Mouse (Mus musculus) liver, embryonic 15.5 days (tissue): ENCODE measurements around the gene Aldh8a1. TPM values are rescaled to one million over a fixed set of nuclear protein-coding genes. Genes with fewer than 3 reads are reported as not detected.
A peak's percentile ranks its signal among the peaks of the same experiment; 100 is the strongest.
"Not testable (repeated sequence)": the region's sequence is repeated elsewhere in the genome, so short reads cannot be mapped to it uniquely, and the experiment has no call there.

Experiments
- ATAC-seq: fragments of 200-750 bp; cut with Nextera tagmentation; 2 replicates; pipeline ENCODE4 v1.8.0; 2017; ENCODE audit warnings: moderate number of reproducible peaks, mild to moderate bottlenecking, moderate library complexity; ENCODE audit not compliant: insufficient read depth
- H3K27ac ChIP-seq: fragments of 300-500 bp; sonication (generic); replicated peaks from 2 replicates; pipeline ENCODE4 v1.5.1; 2015; ENCODE audit warnings: mild to moderate bottlenecking, inconsistent platforms
- H3K27me3 ChIP-seq: fragments of 300-500 bp; sonication (generic); 2 replicates; pipeline ENCODE4 v1.6.1; 2015; ENCODE audit warnings: mild to moderate bottlenecking, inconsistent platforms
- H3K36me3 ChIP-seq: fragments of 300-500 bp; sonication (generic); replicated peaks from 2 replicates; pipeline ENCODE4 v1.6.1; 2015; ENCODE audit warnings: moderate library complexity, mild to moderate bottlenecking, inconsistent platforms
- H3K4me1 ChIP-seq: fragments of 300-500 bp; sonication (generic); replicated peaks from 2 replicates; pipeline ENCODE4 v1.6.1; 2015; ENCODE audit warnings: inconsistent platforms
- H3K4me2 ChIP-seq: fragments of 300-500 bp; sonication (generic); 2 replicates; pipeline ENCODE4 v1.6.1; 2015; ENCODE audit warnings: moderate library complexity, mild to moderate bottlenecking, inconsistent platforms
- H3K4me3 ChIP-seq: fragments of 300-500 bp; sonication (generic); replicated peaks from 2 replicates; pipeline ENCODE4 v1.5.1; 2015; ENCODE audit warnings: mild to moderate bottlenecking, inconsistent platforms
- H3K9ac ChIP-seq: fragments of 300-500 bp; sonication (generic); 2 replicates; pipeline ENCODE4 v1.6.1; 2015; ENCODE audit warnings: moderate library complexity, mild to moderate bottlenecking, inconsistent platforms
- H3K9me3 ChIP-seq: fragments of 300-500 bp; sonication (generic); replicated peaks from 2 replicates; pipeline ENCODE4 v1.6.1; 2016; ENCODE audit warnings: inconsistent platforms
- WGBS: fragments of 180-500 bp; shearing (Covaris S2); methylation state at CpG from one replicate; pipeline ENCODE4 v1.1.7; 2015; ENCODE audit warnings: mixed read lengths; ENCODE audit not compliant: insufficient replicate concordance; 5-methylcytosine and 5-hydroxymethylcytosine counted together
- polyA plus RNA-seq: library from polyadenylated mRNA; unstranded; fragments of >200 nt; fragmentation: Nextera tagmentation; extraction: Ambion mirVana; gene quantifications from 2 replicates; pipeline ENCODE4 v1.2.1, GENCODE M21; 2015

Aldh8a1 gene
- polyA plus RNA-seq, 1 experiment from 2014 or later = 33.8 TPM

DNA sequence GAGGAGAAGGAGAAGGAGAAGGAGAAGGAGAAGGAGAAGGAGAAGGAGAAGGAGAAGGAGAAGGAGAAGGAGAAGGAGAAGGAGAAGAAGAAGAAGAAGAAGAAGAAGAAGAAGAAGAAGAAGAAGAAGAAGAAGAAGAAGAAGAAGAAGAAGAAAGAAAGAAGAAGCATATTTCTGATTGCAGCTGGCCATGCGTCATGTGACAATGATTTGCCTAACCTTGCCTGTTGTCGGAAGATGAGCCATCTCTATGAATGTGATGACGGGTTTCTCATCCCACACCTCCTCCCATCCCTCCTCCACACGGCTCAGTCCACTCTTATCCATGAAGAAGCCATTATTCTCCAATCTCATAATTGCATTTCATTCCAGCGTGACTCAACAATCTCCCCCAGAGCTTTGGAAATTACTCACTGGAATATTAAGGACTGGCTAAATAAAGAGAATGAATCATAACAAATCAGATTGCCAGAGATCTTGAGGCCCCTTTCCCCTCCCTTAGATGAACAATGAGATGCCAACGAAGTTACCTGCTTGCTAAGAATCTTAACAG lies 21.9 kb downstream of the Aldh8a1 start:
- ATAC-seq, H3K27ac ChIP-seq, H3K9me3 ChIP-seq, H3K4me2 ChIP-seq, H3K4me1 ChIP-seq, H3K9ac ChIP-seq, H3K4me3 ChIP-seq, H3K27me3 ChIP-seq, H3K36me3 ChIP-seq: not testable (repeated sequence)
- WGBS = 60% methylated on average over 6 of the region's 6 CpGs

DNA sequence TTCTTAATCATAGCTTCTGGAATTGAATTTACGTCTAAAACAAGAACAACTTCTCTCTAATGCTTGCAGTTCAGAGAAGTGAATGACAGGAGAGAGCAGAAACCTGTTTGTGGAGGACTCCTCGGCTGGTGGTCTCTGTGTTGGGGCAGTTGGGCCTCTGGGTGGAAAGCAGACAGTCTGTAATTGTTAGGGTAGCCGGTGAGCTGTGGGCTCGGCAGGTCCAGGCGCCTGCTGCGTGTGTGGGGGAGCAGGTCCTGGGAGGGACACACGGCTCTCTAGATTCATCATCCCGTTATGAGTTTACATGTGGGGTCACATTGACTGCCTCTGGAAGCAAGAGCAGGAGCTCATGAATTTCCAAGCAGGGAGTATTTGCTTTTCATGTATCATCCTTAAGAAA lies 22.5 kb downstream of the Aldh8a1 start:
- ATAC-seq = no peak
- Histone ChIP-seq H3K4me2 (no peak overlapping the region), H3K27me3 (no peaks in the 10 kb centered on the region), H3K9ac (no peak overlapping the region), H3K9me3 (no peaks in the 10 kb centered on the region), H3K4me3 (no peak overlapping the region), H3K4me1 (no peaks in the 10 kb centered on the region), H3K27ac (no peak overlapping the region), H3K36me3 (no peaks in the 10 kb centered on the region)
- 52% methylated on average over 8 of the region's 8 CpGs for WGBS

DNA sequence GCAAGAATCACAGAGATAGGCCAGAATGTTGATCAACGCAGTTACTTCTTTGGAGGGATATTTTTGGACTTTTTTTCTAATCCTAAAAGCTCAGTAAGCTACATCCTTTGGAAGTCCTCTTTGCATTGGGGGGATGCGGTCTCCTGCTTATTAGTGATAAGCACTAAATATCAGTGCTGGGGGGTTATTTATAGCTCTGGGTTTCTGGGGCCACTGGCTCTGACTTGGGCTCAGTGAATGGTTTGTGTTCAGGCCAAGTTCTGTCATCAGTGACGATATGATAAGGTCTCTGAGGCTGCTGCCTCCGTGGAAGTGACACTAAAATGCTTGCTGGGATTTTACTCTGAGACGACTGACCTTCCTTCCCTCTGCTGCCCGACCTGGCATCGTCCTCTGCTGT lies 22.9 kb downstream of the Aldh8a1 start:
- Histone ChIP-seq H3K4me2 (no peak overlapping the region), H3K9ac (no peak overlapping the region), H3K27ac (no peak overlapping the region), H3K27me3 (no peaks in the 10 kb centered on the region), H3K36me3 (no peaks in the 10 kb centered on the region), H3K9me3 (no peaks in the 10 kb centered on the region), H3K4me3 (no peak overlapping the region), H3K4me1 (no peaks in the 10 kb centered on the region)
- 21% methylated on average over 7 of the region's 7 CpGs for WGBS
- peak; percentile 65 for ATAC-seq

DNA sequence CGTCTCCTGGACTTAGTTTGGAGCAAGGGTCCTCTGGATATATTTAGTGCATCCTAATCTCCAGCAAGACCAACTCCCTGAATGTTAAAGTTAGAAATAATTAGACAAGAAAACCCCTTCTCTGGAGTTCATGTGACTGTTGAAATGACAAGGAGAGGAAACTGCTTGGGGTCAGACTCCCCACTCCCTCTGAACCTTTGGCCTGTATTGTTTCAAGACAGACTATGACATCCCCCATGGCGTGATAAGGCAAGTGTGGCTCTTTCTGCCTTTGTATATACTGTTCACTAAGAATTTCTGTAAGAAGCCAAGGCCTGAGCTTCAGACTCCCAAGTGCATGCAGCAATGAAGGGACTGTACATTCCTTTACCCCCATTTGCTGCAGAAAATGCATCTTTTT lies 23.4 kb downstream of the Aldh8a1 start:
- 39% methylated on average over 2 of the region's 2 CpGs for WGBS
- no peaks in the 10 kb centered on the region for H3K27me3 ChIP-seq
- no peaks in the 10 kb centered on the region for H3K4me1 ChIP-seq
- H3K36me3 ChIP-seq = no peaks in the 10 kb centered on the region
- H3K9me3 ChIP-seq = no peaks in the 10 kb centered on the region
- H3K4me2 ChIP-seq = no peak overlapping the region
- ATAC-seq = peak; percentile 54; the same call in 1 of the 2 replicates
- no peak overlapping the region for H3K9ac ChIP-seq
- H3K27ac ChIP-seq = no peak overlapping the region
- no peak overlapping the region for H3K4me3 ChIP-seq

DNA sequence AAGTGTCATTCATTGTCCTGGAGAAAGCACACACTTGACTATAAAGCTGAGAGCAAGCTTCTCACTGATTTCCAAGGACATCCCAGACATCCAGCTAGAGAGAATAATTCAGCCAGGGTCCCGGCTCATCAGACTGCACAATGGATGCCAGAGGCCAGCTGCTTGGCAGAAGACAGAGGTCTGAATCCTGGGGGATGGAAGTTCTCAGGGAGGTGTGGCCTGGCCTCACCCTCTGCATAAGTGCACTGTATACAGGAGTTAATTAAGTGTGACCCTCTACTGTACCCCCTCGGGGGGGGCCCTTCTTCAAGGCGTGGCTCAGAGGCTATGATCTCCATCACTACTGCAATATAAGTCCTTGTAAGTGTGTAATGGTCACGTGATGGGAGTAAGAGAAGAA lies 24.2 kb downstream of the Aldh8a1 start:
- H3K9me3 ChIP-seq = no peaks in the 10 kb centered on the region
- H3K4me2 ChIP-seq = no peak overlapping the region
- no peaks in the 10 kb centered on the region for H3K4me1 ChIP-seq
- no peak overlapping the region for H3K27ac ChIP-seq
- 52% methylated on average over 4 of the region's 4 CpGs for WGBS
- no peak overlapping the region for H3K9ac ChIP-seq
- ATAC-seq = no peak
- no peaks in the 10 kb centered on the region for H3K36me3 ChIP-seq
- no peaks in the 10 kb centered on the region for H3K27me3 ChIP-seq
- H3K4me3 ChIP-seq = no peak overlapping the region

DNA sequence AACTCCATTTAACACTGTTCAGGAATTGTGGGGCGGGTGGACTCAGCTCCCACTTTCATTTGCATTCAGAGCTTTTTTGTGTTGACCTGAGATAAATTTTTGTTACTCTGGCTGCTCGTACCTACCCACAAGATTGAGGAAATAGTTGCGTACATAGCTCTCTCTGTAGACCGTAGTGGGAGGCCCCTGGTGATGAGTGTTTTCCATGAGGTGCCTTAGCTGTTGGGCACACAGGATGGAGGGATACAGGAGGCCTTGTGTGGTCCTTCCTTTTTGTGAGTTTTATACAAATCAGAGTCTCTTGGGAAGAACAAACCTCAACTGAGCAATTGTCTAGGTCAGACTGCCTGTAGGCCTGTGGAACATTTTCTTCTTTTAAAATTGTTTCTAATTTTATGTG lies 27.7 kb downstream of the Aldh8a1 start:
- no peak for ATAC-seq
- Histone ChIP-seq H3K4me1 (no peaks in the 10 kb centered on the region), H3K9me3 (no peaks in the 10 kb centered on the region), H3K4me2 (no peak overlapping the region), H3K4me3 (no peak overlapping the region), H3K27me3 (no peaks in the 10 kb centered on the region), H3K36me3 (no peaks in the 10 kb centered on the region), H3K27ac (no peak overlapping the region), H3K9ac (no peak overlapping the region)
- 56% methylated on average over 4 of the region's 4 CpGs for WGBS

DNA sequence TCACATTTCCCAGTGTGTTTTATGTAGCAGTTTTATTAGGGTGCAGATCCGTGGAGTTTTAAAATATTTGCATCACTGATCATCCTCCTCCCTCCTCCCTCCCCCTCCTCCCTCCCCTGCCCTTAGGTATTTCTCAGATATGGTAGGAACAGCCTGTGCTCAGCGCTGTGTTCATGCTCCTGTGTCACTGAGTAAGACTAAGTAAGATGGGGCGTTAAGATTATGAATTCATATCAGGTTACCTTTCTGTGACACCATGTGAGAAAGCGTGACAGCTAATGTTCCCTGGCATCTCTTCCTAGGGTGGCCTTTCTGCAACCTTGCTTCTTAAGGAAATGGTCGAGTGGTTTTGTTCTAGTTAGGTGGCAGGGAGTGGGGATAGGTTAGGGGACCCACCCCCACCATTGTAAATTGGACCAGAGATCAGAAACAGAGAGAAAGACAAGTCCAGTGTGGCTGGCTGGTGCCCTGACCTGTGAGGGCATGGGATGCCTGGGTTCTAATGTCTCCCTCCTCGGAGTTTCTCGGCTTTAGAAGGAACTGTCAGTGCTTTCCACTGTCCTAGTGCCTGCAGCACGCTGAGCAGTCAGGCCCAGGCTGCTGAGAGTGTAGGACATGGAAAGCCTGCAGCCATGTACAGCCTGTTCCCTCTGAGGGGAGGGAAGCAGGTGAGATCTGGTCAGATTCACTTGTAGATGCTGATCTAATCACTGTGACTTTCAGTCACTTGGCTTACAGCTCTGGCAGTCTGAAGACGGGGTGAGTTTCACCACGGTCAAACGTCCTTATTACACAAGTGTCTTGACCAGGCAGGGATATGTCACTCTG lies 28.8 kb downstream of the Aldh8a1 start:
- no peaks in the 10 kb centered on the region for H3K4me1 ChIP-seq
- H3K27ac ChIP-seq = no peak overlapping the region
- ATAC-seq = no peak
- no peaks in the 10 kb centered on the region for H3K27me3 ChIP-seq
- 65% methylated on average over 11 of the region's 11 CpGs for WGBS
- H3K9me3 ChIP-seq = no peaks in the 10 kb centered on the region
- no peaks in the 10 kb centered on the region for H3K36me3 ChIP-seq
- no peak overlapping the region for H3K4me2 ChIP-seq
- H3K9ac ChIP-seq = no peak overlapping the region
- no peak overlapping the region for H3K4me3 ChIP-seq

DNA sequence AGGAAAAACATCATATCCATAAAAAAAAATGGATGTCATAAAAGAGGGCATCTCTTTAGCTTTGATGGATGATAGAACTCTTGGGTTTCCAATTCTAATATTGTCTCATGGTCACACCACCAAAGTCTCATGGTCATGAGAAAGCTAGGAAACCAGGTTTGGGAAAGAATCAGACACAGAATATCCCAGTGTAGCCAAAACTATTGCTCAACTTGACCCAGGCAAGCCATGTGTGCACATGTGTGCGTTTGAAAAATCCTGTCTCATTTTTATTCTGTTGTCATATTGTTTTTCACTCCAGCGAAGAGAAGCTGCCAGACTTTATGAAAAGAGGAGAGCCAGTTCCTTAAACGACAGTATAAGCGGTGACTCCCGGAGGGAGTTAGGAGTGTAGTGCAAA lies 33.6 kb downstream of the Aldh8a1 start:
- no peak for ATAC-seq
- 62% methylated on average over 5 of the region's 5 CpGs for WGBS
- H3K27ac ChIP-seq = no peak overlapping the region
- H3K36me3 ChIP-seq = no peaks in the 10 kb centered on the region
- H3K4me2 ChIP-seq = no peak overlapping the region
- H3K4me3 ChIP-seq = no peak overlapping the region
- no peaks in the 10 kb centered on the region for H3K4me1 ChIP-seq
- H3K9me3 ChIP-seq = no peaks in the 10 kb centered on the region
- no peaks in the 10 kb centered on the region for H3K27me3 ChIP-seq
- H3K9ac ChIP-seq = no peak overlapping the region

DNA sequence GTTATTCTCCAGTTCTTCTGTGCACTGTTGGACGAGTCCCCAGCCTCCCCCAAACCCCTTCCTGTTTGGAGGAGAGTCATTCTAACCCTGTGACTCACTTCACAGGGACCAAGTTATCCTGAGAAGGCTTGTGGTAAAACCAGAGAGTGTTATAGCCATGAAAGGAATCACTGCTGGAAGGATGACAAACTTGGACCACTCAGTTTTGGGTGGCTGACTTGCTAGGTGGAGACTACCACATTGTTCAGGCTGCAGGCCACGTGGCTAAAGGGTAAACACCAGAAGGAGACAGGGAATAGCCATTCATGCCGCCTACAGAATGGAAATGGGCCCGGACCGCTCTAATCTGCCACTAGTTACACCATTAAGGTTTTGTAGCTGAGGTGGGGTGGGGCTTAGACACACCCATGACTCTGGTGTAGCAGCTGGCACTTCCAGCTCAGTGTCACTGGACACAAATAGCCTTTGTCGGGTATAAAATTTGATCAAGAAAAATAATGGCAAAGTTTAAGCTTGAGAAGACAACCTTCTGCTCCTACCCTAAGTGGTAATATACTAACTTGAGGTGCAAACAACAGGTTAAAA lies 34.6 kb downstream of the Aldh8a1 start:
- Histone ChIP-seq H3K36me3 (no peaks in the 10 kb centered on the region), H3K4me3 (no peak overlapping the region), H3K9me3 (no peaks in the 10 kb centered on the region), H3K4me1 (no peaks in the 10 kb centered on the region), H3K9ac (no peak overlapping the region), H3K27ac (no peak overlapping the region), H3K4me2 (no peak overlapping the region), H3K27me3 (no peaks in the 10 kb centered on the region)
- WGBS = 51% methylated on average over 6 of the region's 6 CpGs
- ATAC-seq = no peak

DNA sequence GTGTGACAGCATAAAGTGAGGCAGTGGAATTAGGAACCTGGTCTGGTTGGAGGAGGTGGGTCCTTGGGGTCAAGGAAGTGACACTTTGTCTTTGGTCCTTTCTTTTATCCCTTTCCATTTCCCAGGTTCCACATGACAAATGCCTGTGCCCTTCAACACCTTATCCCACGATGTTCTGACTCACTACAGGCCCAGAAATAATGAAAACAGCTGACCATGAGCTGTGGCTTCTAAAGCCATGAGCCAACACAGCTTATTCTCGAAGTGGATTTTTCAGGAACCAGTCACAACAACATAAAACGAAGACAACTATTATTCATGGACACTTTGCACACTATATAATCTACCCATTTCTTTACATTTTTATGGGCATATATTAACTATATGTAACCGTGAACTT lies 37.9 kb downstream of the Aldh8a1 start:
- no peak for ATAC-seq
- WGBS = 50% methylated on average over 4 of the region's 4 CpGs
- H3K4me3 ChIP-seq = no peak overlapping the region
- H3K4me2 ChIP-seq = no peak overlapping the region
- H3K4me1 ChIP-seq = no peaks in the 10 kb centered on the region
- H3K27me3 ChIP-seq = no peaks in the 10 kb centered on the region
- H3K9ac ChIP-seq = no peak overlapping the region
- no peaks in the 10 kb centered on the region for H3K9me3 ChIP-seq
- H3K27ac ChIP-seq = no peak overlapping the region
- H3K36me3 ChIP-seq = no peaks in the 10 kb centered on the region

DNA sequence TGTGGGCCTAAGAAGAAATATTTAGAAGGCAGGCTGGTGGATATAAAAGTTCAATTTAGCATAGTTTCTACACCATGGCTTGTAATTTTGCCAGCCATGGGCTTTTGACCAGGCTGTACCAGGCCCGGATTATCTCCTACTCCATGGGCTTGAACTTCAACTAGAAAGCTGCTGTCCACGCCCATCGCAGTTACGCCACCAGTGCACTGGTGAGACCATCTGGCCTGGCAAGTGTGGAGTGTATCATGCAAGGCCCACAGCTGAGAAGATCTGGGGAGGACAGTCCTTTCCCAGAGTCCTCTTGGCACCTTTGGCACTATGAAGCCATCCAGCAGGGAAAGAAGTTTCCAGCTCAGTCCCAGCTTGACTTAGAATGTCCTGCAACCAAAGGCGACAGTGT lies 39.1 kb downstream of the Aldh8a1 start:
- no peak overlapping the region for H3K4me3 ChIP-seq
- H3K36me3 ChIP-seq = no peaks in the 10 kb centered on the region
- no peaks in the 10 kb centered on the region for H3K4me1 ChIP-seq
- WGBS = 64% methylated on average over 5 of the region's 5 CpGs
- no peak overlapping the region for H3K9ac ChIP-seq
- H3K4me2 ChIP-seq = no peak overlapping the region
- ATAC-seq = no peak
- no peaks in the 10 kb centered on the region for H3K27me3 ChIP-seq
- H3K27ac ChIP-seq = no peak overlapping the region
- H3K9me3 ChIP-seq = no peaks in the 10 kb centered on the region
